Mouse (Mus musculus) intestine, embryonic 15.5 days (tissue): ENCODE measurements at regions not wholly inside any gene's neighbourhood (a gene's known extent, or its start where the extent isn't known, plus 50 kb on each side); places are given as distances from the start of the nearest gene placed in this dataset.

Source experiments
- ATAC-seq: fragments of 200-750 bp; cut with Nextera tagmentation; 2 replicates; pipeline ENCODE4 v1.8.0; 2017; ENCODE audit warnings: moderate TSS enrichment, moderate library complexity
- H3K27ac ChIP-seq: fragments of 300-500 bp; sonication (generic); 2 replicates; pipeline ENCODE4 v1.5.1; 2015; ENCODE audit warnings: mild to moderate bottlenecking, inconsistent platforms
- H3K27me3 ChIP-seq: fragments of 300-500 bp; sonication (generic); replicated peaks from 2 replicates; pipeline ENCODE4 v1.6.1; 2015; ENCODE audit warnings: inconsistent platforms
- H3K36me3 ChIP-seq: fragments of 300-500 bp; sonication (generic); 2 replicates; pipeline ENCODE4 v1.6.1; 2015; ENCODE audit warnings: inconsistent platforms
- H3K4me1 ChIP-seq: fragments of 300-500 bp; sonication (generic); replicated peaks from 2 replicates; pipeline ENCODE4 v1.6.1; 2015; ENCODE audit warnings: inconsistent platforms
- H3K4me2 ChIP-seq: fragments of 300-500 bp; sonication (generic); replicated peaks from 2 replicates; pipeline ENCODE4 v1.6.1; 2015; ENCODE audit warnings: mild to moderate bottlenecking, inconsistent platforms
- H3K4me3 ChIP-seq: fragments of 300-500 bp; sonication (generic); replicated peaks from 2 replicates; pipeline ENCODE4 v1.5.1; 2015; ENCODE audit warnings: inconsistent platforms
- H3K9ac ChIP-seq: fragments of 300-500 bp; sonication (generic); 2 replicates; pipeline ENCODE4 v1.6.1; 2015; ENCODE audit warnings: inconsistent platforms
- H3K9me3 ChIP-seq: fragments of 300-500 bp; sonication (generic); 2 replicates; pipeline ENCODE4 v1.6.1; 2016; ENCODE audit warnings: inconsistent platforms
- WGBS: fragments of 180-500 bp; shearing (Covaris S2); methylation state at CpG from one replicate; pipeline ENCODE4 v1.1.7; 2015; 5-methylcytosine and 5-hydroxymethylcytosine counted together

DNA sequence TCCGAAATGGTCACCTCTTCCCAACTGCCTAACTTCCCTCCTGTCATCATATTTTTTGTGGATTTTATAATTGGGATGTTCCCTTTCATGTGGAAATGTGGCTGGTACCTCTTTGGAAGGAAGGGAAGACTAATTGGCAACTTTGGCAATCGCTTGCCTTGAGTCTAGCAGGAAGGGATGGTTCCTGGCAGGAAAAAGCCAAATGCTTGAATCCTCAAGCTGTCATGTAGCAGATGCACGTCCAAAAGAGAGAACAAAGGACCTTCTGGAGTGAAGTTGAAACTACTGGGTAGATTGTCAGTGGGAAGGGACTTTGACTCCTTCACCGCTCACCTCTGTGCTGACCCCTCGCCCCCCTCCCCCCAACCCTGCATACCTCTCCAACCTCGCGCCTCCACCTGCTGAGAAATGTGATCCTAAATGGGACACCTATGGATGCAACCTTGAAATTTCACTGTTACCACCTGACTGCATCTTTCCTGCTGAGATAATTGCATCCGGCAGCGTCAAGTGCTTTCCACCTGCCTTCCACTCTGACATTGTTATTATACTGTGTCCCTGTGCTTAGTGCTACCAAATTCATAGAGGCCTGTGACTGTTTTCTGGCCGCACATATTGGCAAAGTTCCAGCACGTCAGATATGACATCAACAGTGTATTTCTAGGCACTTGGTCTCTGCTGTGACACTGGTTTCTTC is 159.6 kb upstream of the Lsm8 start:
- Histone ChIP-seq H3K4me1 (no peaks in the 10 kb centered on the region), H3K36me3 (no peaks in the 10 kb centered on the region), H3K27ac (no peak overlapping the region), H3K27me3 (no peaks in the 10 kb centered on the region), H3K9me3 (no peaks in the 10 kb centered on the region), H3K4me2 (no peak overlapping the region), H3K9ac (no peak overlapping the region), H3K4me3 (no peak overlapping the region)
- no peak for ATAC-seq
- 50% methylated on average over 11 of the region's 11 CpGs for WGBS

DNA sequence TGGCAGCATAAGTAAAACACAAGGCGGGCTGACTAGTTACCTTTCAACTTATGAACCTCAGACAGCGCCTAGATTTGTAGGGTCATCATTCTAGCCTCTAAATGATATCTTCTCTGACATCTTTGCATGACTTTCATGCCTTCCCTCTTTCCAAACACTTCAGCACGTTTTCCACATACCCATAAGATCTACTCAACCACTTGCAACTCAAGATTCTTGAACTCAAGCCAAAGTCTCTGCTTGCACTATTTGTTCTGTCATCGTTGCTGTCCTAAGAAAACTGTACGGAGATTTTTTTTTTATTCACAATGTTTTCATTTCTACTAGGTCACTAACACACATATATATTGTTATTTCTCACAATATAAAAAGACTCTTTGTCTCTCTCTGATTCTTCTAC is 150.8 kb upstream of the Lsm8 start:
- H3K4me3 ChIP-seq, result no peak overlapping the region
- H3K9ac ChIP-seq, result no peak overlapping the region
- H3K4me1 ChIP-seq, result no peaks in the 10 kb centered on the region
- ATAC-seq, result no peak
- no peaks in the 10 kb centered on the region for H3K27me3 ChIP-seq
- H3K9me3 ChIP-seq, result no peaks in the 10 kb centered on the region
- 61% methylated on average over 5 of the region's 5 CpGs for WGBS
- H3K4me2 ChIP-seq, result no peak overlapping the region
- H3K36me3 ChIP-seq, result no peaks in the 10 kb centered on the region
- no peak overlapping the region for H3K27ac ChIP-seq

DNA sequence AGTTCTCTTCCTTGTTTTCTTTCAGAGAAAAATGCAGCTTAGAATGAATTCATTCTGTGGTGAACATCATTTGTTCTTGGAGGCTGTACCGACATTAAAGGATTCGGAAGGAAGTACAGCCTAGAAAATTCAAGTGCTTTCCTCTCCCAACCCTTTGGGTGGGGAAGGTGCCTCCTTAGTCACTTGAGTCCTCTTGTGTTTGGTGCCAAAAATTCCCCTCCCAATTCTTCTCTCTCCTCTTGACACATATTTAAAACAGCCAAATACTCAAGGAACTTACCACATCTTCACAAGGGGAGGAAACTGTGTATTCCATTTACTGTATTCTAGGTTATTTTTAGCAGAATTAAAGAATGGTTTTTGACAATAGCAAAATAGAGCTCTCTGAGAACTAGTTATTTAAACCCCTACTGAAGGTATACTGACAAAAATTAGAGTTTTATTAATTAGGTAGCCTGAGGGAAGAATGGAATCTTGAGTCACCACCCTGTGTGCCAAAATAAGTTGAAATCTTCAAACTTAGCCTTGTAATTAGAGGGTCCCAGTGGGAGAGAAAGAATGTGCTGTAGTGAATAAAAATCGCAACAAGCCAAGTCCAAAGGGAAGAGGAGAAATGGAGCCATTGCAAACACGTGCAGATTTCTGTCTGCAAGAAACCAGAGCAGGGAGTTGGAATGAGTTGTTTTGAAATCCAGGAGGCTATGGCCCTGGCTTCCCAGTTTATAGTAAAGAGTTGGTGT is 149.2 kb upstream of the Lsm8 start:
- H3K27ac ChIP-seq, result no peak overlapping the region
- H3K4me3 ChIP-seq, result no peak overlapping the region
- no peak overlapping the region for H3K4me2 ChIP-seq
- no peak for ATAC-seq
- 53% methylated on average over 4 of the region's 4 CpGs for WGBS
- H3K4me1 ChIP-seq, result no peaks in the 10 kb centered on the region
- no peak overlapping the region for H3K9ac ChIP-seq
- H3K36me3 ChIP-seq, result no peaks in the 10 kb centered on the region
- no peaks in the 10 kb centered on the region for H3K27me3 ChIP-seq
- no peaks in the 10 kb centered on the region for H3K9me3 ChIP-seq

DNA sequence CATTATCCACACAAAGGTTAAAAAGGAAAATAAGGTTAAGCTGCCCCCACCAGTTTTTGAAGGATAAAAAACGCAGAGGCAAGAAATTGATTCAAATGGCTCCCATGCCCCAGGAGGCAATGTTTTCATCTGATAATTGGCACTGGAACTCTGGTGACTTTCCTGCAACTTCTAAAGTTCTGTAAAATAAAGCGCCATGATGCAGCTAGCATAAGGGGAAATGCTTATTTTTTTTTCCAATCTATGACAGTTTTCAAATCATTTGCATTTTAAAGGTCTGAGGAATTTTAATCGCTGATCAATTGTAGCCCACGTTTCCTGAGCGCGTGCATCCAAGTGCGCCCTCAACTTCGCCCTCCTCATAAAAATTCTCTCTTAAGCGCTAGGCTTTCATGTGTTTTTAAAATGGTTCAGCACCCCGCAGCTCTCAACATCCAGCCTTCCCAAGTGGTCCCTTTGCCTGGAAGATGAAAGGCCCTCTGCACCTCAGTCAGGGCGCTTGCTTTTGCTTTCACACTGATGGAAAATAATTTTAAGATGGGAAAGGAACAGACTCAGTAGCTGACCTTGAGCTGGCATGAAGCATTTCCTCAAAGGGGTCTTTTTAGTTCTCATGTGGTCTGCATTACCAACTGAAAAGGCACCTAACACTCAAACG is 148.5 kb upstream of the Lsm8 start:
- H3K4me3 ChIP-seq, result no peak overlapping the region
- no peak overlapping the region for H3K9ac ChIP-seq
- H3K36me3 ChIP-seq, result no peaks in the 10 kb centered on the region
- no peak overlapping the region for H3K27ac ChIP-seq
- H3K9me3 ChIP-seq, result no peaks in the 10 kb centered on the region
- no peaks in the 10 kb centered on the region for H3K4me1 ChIP-seq
- ATAC-seq, result no peak
- no peaks in the 10 kb centered on the region for H3K27me3 ChIP-seq
- WGBS, result 36% methylated on average over 12 of the region's 12 CpGs
- no peak overlapping the region for H3K4me2 ChIP-seq

DNA sequence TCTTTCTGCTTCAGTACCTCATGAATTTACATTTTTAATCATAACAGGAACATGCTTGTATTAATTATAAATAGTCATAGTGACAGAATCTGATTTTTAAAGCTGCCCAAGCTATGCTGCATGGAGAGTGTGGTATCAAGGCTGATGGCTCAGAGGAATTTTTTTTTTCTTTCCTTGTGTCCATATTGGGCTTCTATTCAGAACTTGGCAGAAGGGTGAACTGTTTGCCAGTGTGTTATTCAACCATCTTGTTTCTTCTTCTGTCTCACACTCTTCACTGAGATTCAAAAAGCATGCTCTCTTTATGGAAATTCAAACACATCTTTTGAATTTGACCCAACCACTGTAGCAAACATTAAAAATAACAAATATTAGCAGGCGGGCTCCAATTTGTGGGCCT is 137.6 kb upstream of the Lsm8 start:
- Histone ChIP-seq H3K4me2 (no peak overlapping the region), H3K27me3 (no peaks in the 10 kb centered on the region), H3K4me3 (no peak overlapping the region), H3K9ac (no peak overlapping the region), H3K36me3 (no peaks in the 10 kb centered on the region), H3K9me3 (no peaks in the 10 kb centered on the region), H3K27ac (no peak overlapping the region), H3K4me1 (no peaks in the 10 kb centered on the region)
- no peak for ATAC-seq
- WGBS, result 97% methylated on average over 1 of the region's 1 CpGs

DNA sequence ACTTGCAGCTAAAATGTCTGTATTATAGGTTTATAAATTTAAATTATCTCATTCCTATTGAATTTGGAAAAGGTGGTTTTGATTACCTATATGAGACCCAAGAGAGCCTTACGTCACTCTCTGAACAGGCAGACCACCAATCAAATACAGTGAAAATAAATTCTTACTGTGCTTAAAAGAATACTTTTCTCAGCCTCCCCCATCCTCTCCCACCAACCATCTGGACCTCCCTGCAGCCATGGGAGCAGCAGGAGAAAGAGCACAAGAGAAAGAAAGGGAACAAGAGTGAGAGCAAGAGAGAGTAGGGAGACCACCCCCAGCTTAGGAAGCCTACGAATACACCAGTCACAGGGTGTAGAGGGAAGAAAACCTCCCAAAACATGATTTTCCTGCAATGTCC is 99.5 kb upstream of the Lsm8 start:
- no peaks in the 10 kb centered on the region for H3K4me1 ChIP-seq
- no peak overlapping the region for H3K4me3 ChIP-seq
- H3K27me3 ChIP-seq, result no peaks in the 10 kb centered on the region
- H3K9ac ChIP-seq, result no peak overlapping the region
- no peaks in the 10 kb centered on the region for H3K36me3 ChIP-seq
- WGBS, result 79% methylated on average over 2 of the region's 2 CpGs
- no peaks in the 10 kb centered on the region for H3K9me3 ChIP-seq
- ATAC-seq, result no peak
- no peak overlapping the region for H3K4me2 ChIP-seq
- no peak overlapping the region for H3K27ac ChIP-seq

DNA sequence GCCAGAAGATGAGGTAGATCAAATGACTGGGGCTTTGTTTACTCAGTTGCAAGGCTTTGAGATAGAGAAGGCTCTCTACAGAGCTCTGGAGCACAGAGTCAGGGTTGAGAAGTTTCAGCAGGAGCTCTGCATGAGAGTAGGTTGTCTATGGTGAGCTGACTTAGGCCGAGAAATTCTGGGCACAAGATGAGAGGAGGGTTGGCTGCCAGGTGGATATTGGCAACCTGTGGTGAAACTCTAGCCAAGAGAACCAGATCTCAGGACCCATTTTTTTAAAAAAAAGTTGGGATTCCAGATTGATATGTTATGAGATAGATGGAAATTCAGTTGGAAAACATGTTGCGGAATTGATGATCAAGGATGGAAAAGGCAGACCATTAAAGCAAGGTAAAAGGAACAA is 83.8 kb upstream of the Lsm8 start:
- no peak overlapping the region for H3K4me2 ChIP-seq
- H3K4me3 ChIP-seq, result no peak overlapping the region
- no peak overlapping the region for H3K27ac ChIP-seq
- no peaks in the 10 kb centered on the region for H3K27me3 ChIP-seq
- H3K9me3 ChIP-seq, result no peaks in the 10 kb centered on the region
- H3K36me3 ChIP-seq, result no peaks in the 10 kb centered on the region
- no peak for ATAC-seq
- H3K4me1 ChIP-seq, result no peaks in the 10 kb centered on the region
- WGBS, result 90% methylated on average over 2 of the region's 2 CpGs
- no peak overlapping the region for H3K9ac ChIP-seq

DNA sequence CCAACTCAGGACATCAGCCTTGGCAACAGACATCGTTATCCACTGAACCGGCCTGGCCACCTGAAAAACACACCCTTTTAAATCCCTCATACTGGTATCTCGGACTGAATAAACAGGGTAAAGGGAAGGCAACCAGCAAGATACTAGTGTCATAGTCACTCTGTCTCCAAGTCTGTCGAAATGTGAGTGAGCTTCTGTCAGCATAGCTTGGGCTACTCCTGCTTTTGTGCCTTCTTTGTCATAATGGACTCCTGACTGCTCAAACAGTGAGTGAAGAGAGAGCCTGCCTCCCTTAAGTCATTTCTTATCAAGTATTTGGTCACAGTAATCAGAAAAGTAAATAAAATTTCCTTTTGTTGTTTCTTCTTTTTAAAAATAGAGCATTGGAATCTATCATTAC is 53.0 kb upstream of the Lsm8 start:
- Histone ChIP-seq H3K27ac (no peak overlapping the region), H3K36me3 (no peaks in the 10 kb centered on the region), H3K27me3 (no peaks in the 10 kb centered on the region), H3K9me3 (no peaks in the 10 kb centered on the region), H3K9ac (no peak overlapping the region), H3K4me1 (no peaks in the 10 kb centered on the region), H3K4me2 (no peak overlapping the region), H3K4me3 (no peak overlapping the region)
- ATAC-seq, result no peak
- 60% methylated on average over 4 of the region's 4 CpGs for WGBS

DNA sequence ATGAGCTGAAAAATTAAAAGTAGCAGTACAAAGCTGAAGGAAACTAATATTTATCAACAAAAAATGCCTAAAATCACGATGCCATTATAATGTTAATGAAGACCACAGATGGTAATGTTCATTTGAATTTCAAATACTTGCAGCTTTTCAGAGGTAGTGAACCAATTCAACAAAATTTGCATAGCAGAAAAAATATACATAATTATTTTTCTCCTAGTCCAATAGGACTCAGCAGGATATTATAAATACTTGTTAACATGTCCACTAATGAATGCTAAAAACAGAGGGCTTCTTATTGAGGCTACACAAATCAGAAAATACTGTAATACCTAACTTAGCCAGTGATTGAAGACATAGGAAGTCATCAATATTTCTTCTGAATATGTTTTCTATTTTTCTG is 52.5 kb upstream of the Lsm8 start:
- Histone ChIP-seq H3K4me2 (no peak overlapping the region), H3K27me3 (no peaks in the 10 kb centered on the region), H3K9me3 (no peaks in the 10 kb centered on the region), H3K36me3 (no peaks in the 10 kb centered on the region), H3K9ac (no peak overlapping the region), H3K27ac (no peak overlapping the region), H3K4me3 (no peak overlapping the region), H3K4me1 (no peaks in the 10 kb centered on the region)
- no peak for ATAC-seq
- 63% methylated on average over 1 of the region's 1 CpGs for WGBS

DNA sequence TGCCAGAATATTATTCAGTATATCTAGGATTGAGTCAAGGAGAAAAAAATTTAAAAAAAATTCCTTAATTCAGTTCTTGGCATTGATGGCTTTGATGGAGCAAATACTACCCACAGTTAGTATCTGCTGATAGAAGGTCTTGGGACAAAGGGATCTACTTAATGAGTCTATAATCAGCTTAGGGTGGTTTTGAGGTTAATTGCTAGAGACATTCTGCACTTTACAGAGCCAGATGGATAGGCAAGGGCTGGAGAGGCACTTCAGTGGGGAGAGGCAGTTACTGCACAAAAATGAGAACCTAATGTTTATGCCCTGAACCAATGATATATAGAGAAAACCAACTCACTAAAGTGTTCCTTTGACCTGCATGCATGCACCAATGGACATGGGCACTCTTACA is 51.8 kb upstream of the Lsm8 start:
- H3K27me3 ChIP-seq, result no peaks in the 10 kb centered on the region
- H3K4me1 ChIP-seq, result no peaks in the 10 kb centered on the region
- no peak overlapping the region for H3K4me3 ChIP-seq
- no peaks in the 10 kb centered on the region for H3K9me3 ChIP-seq
- H3K36me3 ChIP-seq, result no peaks in the 10 kb centered on the region
- no peak overlapping the region for H3K9ac ChIP-seq
- no peak overlapping the region for H3K4me2 ChIP-seq
- ATAC-seq, result no peak
- H3K27ac ChIP-seq, result no peak overlapping the region
